Mouse (Mus musculus) heart, postnatal 0 days (tissue): Measurements from ENCODE around the gene Larp4b.

Experiments
- CTCF ChIP-seq: IDR thresholded peaks from 2 replicates; pipeline ENCODE4 v1.5.1; 2016; ENCODE audit warnings: antibody characterized with exemption, control low read depth, low read depth
- EP300 ChIP-seq: IDR thresholded peaks from 2 replicates; pipeline ENCODE4 v1.6.1; 2016; ENCODE audit warnings: antibody characterized with exemption, low read depth

GRCm38 (mm10) chr13:9082128-9082883 is 11.4 kb upstream of the Larp4b start:
- TF ChIP-seq EP300 = no peak
- no peak for TF ChIP-seq CTCF
